Mouse (Mus musculus) thymus, adult 2 months (tissue): ENCODE measurements around the gene Tnrc6b. TPM values are rescaled to one million over a fixed set of nuclear protein-coding genes. Genes with fewer than 3 reads are reported as not detected.

Source experiments
- DNase-seq: peaks from one replicate; pipeline ENCODE4 v3.0.0; 2021
- H3K27ac ChIP-seq: fragments of 200-500 bp; 2 replicates; pipeline ENCODE4 v1.5.1; 2012; ENCODE audit warnings: low read length, control low read depth; ENCODE audit not compliant: control insufficient read depth, insufficient read depth
- H3K27me3 ChIP-seq: fragments of 200-500 bp; 2 replicates; pipeline ENCODE4 v1.6.1; 2012; ENCODE audit warnings: mild to moderate bottlenecking, low read length, moderate library complexity, mixed read lengths; ENCODE audit not compliant: control insufficient read depth, insufficient read depth
- H3K36me3 ChIP-seq: fragments of 200-500 bp; 2 replicates; pipeline ENCODE4 v1.6.1; 2012; ENCODE audit warnings: mild to moderate bottlenecking, low read length, moderate library complexity; ENCODE audit not compliant: control insufficient read depth, insufficient read depth
- H3K4me1 ChIP-seq: fragments of 200-500 bp; replicated peaks from 2 replicates; pipeline ENCODE4 v1.6.1; 2012; ENCODE audit warnings: low read length; ENCODE audit not compliant: control insufficient read depth, insufficient read depth
- H3K4me3 ChIP-seq: fragments of 200-500 bp; 2 replicates; pipeline ENCODE4 v1.5.1; 2012; ENCODE audit warnings: mild to moderate bottlenecking, low read length, control low read depth, moderate library complexity; ENCODE audit not compliant: control insufficient read depth, insufficient read depth
- CTCF ChIP-seq: fragments of 200-500 bp; IDR thresholded peaks from 2 replicates; pipeline ENCODE4 v1.5.1; 2012; ENCODE audit warnings: mild to moderate bottlenecking, control low read depth, low read length, moderate library complexity, borderline replicate concordance; ENCODE audit not compliant: control insufficient read depth, poor library complexity, insufficient read depth; ENCODE audit errors: extremely low read depth
- POLR2A ChIP-seq: fragments of 200-500 bp; IDR thresholded peaks from 2 replicates; pipeline ENCODE4 v1.6.1; 2012; ENCODE audit warnings: mild to moderate bottlenecking, low read length, control low read depth, moderate library complexity; ENCODE audit not compliant: control insufficient read depth, poor library complexity, insufficient read depth; ENCODE audit errors: extremely low read depth
- WGBS: fragments of 180-500 bp; shearing (Covaris S2); methylation state at CpG from one replicate; pipeline ENCODE4 v1.1.7; 2018; 5-methylcytosine and 5-hydroxymethylcytosine counted together
- polyA plus RNA-seq: library from polyadenylated mRNA; depleted of rRNA; stranded (reverse); fragments of >200 nt; gene quantifications from 2 replicates; pipeline ENCODE4 v1.2.3, GENCODE M21; 2012

Gene Tnrc6b
- polyA plus RNA-seq, 1 experiment: 57.9 TPM

DNA sequence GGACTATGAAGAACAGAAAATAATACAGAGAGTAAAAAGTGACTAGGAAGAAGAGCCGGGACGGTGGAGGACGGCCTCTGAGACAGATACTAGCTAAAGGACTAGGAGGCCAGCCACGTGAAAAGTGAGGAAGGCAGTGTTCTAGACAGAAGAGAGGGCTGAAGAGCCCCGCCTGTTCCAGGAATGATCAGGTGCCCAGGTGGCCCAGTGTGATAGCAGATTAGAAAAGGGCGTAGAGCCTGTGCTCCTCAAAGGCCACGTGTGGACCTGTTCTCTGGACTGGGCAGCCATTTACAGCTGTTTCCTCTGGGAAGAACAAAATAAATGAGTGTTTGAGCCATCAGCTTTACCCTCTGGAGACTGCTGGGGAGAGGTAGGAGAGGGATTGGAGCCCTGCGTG is 49.8 kb downstream of the Tnrc6b start:
- DNase-seq: no peak
- no peaks in the 10 kb centered on the region for H3K4me1 ChIP-seq
- H3K27ac ChIP-seq: no peak overlapping the region
- no peak overlapping the region for H3K4me3 ChIP-seq
- no peaks in the 10 kb centered on the region for H3K27me3 ChIP-seq
- H3K36me3 ChIP-seq: peaks cover 16% of the 10 kb centered on the region
- TF ChIP-seq POLR2A (no peak), CTCF (no peak)
- WGBS: 93% methylated on average over 8 of the region's 8 CpGs

DNA sequence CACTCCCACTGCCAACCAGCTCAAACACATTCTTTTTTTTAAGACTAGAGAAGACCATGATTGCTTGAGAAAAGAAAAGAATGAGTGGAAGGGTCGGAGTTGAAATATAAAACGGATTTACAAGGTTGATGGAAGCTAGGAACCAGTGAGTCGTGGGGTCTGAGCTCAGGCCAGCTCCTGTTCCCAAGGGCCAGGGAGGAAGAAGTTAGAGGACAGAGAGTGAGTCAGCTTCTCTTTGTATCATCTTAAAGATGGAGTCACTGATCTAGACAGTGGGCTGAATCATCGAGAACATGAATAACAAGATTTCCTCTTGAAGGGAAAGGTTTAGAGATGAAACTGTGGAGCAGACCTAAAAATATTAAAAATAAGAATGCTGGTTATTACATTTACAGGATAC is 51.5 kb downstream of the Tnrc6b start:
- no peak for TF ChIP-seq POLR2A
- no peak for TF ChIP-seq CTCF
- DNase-seq: no peak
- 96% methylated on average over 4 of the region's 4 CpGs for WGBS
- H3K4me1 ChIP-seq: no peaks in the 10 kb centered on the region
- H3K27me3 ChIP-seq: no peaks in the 10 kb centered on the region
- no peak overlapping the region for H3K27ac ChIP-seq
- no peak overlapping the region for H3K4me3 ChIP-seq
- peaks cover 16% of the 10 kb centered on the region for H3K36me3 ChIP-seq

DNA sequence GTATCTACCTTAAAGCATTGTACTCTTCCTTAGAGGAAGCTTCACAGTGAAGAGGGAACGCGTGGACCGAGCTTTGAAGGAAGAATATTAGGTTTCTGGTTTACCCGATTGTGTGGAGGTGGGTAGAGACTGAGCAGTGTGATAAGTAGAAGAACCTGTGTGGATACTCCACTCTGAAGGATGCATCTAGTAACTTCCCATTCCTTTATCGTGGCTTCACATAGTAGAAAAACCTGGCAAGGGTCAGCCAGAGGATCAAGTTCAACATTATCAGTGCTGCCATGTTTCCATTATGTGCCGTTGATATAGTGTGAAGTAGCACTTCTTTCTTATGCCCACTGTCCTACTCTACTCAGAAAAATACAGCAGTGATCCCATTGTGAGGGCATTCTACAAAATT is 53.6 kb downstream of the Tnrc6b start:
- H3K4me3 ChIP-seq: no peak overlapping the region
- H3K27me3 ChIP-seq: no peaks in the 10 kb centered on the region
- DNase-seq: no peak
- WGBS: 96% methylated on average over 6 of the region's 6 CpGs
- peaks cover 11% of the 10 kb centered on the region for H3K36me3 ChIP-seq
- H3K27ac ChIP-seq: no peak overlapping the region
- no peak for TF ChIP-seq CTCF
- TF ChIP-seq POLR2A: no peak
- no peaks in the 10 kb centered on the region for H3K4me1 ChIP-seq

DNA sequence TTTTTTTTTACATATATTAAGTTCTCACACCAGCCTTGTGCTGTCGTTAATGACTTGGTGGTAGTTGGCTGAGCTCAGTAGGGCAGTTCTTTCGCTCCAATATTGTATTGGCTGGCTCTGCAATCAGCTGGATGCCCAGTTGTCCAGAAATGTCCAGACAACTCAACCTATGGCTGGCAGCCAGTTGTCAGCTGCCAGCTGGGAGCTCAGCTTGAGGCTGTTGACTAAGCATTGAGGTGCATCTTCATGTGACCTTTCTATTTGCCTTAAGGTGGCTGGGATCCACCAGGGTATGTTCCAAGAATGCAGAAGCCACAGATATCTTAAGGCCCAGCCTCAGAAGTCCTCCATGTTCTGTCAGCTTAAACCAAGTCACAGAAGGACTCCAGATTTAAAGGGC is 54.3 kb downstream of the Tnrc6b start:
- DNase-seq: no peak
- Histone ChIP-seq H3K27ac (no peak overlapping the region), H3K27me3 (no peaks in the 10 kb centered on the region), H3K4me3 (no peak overlapping the region), H3K4me1 (no peaks in the 10 kb centered on the region), H3K36me3 (peaks cover 9% of the 10 kb centered on the region)
- 96% methylated on average over 2 of the region's 2 CpGs for WGBS
- TF ChIP-seq POLR2A (no peak), CTCF (no peak)

DNA sequence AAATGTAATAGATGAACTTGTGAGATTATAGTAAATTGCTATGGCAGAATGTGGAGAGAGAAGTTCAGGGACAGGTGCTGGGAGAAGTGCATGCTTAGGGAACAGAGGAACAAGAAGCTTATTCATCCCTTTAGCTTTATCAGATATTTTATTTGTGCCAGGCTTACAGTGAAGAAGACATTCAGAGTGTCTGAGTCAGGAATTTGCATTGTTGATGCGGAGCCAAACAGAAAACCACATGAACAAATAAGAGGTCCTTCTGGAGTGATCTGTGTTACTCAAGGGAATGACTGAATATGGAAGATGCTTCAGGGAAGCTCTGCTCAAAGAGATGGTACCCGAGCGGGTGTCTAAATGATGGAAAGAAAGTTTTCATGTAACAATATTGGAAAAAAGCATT is 57.1 kb downstream of the Tnrc6b start:
- Histone ChIP-seq H3K27ac (no peak overlapping the region), H3K36me3 (no peaks in the 10 kb centered on the region), H3K27me3 (no peaks in the 10 kb centered on the region), H3K4me1 (no peaks in the 10 kb centered on the region), H3K4me3 (no peak overlapping the region)
- no peak for DNase-seq
- TF ChIP-seq CTCF (no peak), POLR2A (no peak)
- 98% methylated on average over 3 of the region's 3 CpGs for WGBS

DNA sequence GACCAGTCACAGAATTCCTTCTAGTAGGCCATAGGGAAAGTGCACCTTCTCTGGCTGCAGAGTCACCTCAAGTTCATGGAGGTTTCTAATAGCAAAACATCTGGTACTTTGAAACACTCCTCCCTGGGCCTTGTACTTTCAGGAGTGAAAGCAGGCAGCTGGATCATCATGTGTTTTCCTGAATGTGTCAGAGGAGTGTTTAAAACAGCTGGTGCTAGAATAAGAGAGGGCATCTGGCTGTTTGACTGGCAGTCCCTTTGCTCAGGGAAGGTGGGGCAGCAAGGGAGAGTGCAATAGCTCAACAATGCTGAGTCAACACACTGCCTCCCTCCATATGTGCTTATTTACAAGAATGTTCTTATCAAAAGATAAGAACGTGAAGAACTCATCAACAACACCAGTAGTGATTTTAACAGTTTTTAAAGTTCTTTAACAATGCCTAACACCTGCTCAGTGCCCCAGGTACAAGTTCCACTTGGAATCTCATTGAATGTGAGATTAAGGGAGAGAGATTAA is 60.9 kb downstream of the Tnrc6b start:
- Histone ChIP-seq H3K36me3 (no peaks in the 10 kb centered on the region), H3K27me3 (no peaks in the 10 kb centered on the region), H3K27ac (no peak overlapping the region), H3K4me3 (no peak overlapping the region), H3K4me1 (no peaks in the 10 kb centered on the region)
- TF ChIP-seq POLR2A (no peak), CTCF (no peak)
- 92% methylated on average over 1 of the region's 1 CpGs for WGBS
- DNase-seq: no peak

DNA sequence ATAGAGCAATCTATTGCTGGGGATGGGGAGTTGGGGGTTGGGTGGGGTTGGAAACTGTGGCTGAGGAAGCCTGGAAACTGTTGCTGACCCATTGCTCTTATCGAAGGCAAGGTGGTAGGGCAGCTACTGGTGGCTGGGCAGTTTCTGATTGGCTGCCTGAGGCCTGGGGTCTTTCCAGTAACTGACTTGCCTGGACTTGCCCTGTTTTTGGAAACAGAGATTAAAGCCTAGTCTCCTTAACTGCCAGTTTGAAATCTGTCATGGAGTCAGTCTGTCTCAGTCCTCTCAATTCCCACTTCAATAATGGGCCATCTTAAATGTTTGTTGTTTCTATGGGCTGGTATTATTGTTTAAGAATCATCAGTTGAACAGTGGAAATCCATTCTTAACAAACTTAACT is 63.6 kb downstream of the Tnrc6b start:
- no peak for TF ChIP-seq CTCF
- TF ChIP-seq POLR2A: no peak
- no peaks in the 10 kb centered on the region for H3K27me3 ChIP-seq
- no peaks in the 10 kb centered on the region for H3K36me3 ChIP-seq
- no peak for DNase-seq
- 100% methylated on average over 1 of the region's 1 CpGs for WGBS
- H3K27ac ChIP-seq: no peak overlapping the region
- no peaks in the 10 kb centered on the region for H3K4me1 ChIP-seq
- no peak overlapping the region for H3K4me3 ChIP-seq
